Mouse (Mus musculus): ENCODE data around the gene Cog5. TPM values are rescaled to one million over a fixed set of nuclear protein-coding genes. Genes with fewer than 3 reads are reported as not detected.

Cog5 gene
- total RNA-seq, 1 experiment from 2014 or later = 51.5 TPM

GRCm38 (mm10) chr12:31939026-31939425 is 284.4 kb downstream of the Cog5 start:
- DNase-seq = no peak

DNA sequence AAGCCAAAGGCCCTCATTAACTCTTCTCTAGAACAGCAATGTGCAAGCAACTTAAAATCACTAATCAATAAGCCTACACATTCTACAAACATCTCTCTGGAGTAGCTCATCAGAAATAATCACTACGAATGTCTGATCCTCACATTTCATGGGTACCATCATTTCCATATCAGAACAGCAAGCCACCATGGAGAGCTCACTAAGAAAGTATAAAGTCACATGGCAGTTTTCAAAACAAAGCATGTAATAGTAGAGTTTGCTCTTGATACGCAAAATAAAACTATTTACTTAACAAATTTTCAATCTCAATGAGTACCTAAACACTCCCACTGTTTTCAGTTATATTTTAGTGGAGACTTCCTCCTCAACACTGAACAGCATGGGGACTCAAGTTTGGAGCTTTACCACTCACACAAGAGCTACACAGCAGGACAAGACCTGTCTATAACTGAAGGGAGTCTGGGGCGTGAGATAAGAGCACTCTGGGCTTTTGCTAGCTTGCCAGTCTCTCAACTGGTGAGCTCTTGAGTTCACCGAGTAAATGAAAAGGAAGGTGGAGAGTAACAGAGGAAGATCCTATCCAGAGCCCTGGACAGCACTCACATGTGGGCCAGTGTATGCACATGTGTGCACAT is 288.5 kb downstream of the Cog5 start:
- DNase-seq = no peak

- DNase-seq = no peak
These were observed 289.7 kb downstream of the Cog5 start for GRCm38 (mm10) chr12:31944405-31944804.

DNA sequence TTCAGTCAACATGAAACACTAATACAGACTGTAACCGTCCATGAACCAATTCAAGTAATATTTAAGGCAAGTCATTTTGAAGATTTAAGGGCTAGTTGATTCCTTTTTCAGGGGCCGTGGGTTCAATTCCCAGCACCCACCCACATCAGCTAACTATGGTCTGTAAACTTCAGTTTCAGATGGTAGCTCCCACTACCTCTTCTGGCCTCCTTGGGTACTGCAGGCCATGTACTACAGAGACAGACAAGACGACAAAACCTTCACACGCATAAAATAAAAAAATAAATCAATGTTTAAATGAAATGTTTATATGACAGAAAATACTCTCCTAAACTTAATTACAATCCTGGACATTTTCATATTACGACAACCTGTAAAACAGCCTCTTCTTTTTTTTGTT is 292.8 kb downstream of the Cog5 start:
- no peak for DNase-seq

- DNase-seq = no peak
These were observed 293.7 kb downstream of the Cog5 start for GRCm38 (mm10) chr12:31948101-31949000.

DNA sequence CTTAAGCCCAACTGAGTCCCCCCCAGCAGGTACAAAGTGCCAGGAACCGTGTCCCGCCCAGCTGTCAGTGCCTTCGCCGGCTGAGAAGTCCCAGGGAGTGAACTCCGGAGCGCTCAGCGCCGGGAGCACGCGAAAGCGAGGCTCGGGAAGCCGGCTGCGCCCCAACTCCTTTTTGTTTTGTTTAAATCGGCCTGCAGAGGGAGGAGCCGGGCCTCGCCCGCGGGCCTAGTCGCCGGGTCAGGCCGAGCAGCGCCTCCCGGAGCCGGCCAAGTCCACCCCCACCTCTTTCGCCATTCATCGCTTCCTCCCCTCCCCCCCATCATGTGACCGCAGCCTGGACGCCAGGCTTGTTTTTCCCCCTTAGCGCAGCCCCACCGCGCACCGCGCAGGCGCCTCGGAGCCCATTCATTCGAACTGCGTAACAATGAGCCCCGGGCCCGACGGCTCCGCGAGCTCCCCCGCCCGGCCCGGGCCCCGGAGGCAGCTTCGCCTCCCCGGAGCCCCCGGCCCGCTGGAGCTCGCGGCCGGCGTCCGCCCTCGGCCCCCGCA is 294.6 kb downstream of the Cog5 start:
- DNase-seq = peak; percentile 92

DNA sequence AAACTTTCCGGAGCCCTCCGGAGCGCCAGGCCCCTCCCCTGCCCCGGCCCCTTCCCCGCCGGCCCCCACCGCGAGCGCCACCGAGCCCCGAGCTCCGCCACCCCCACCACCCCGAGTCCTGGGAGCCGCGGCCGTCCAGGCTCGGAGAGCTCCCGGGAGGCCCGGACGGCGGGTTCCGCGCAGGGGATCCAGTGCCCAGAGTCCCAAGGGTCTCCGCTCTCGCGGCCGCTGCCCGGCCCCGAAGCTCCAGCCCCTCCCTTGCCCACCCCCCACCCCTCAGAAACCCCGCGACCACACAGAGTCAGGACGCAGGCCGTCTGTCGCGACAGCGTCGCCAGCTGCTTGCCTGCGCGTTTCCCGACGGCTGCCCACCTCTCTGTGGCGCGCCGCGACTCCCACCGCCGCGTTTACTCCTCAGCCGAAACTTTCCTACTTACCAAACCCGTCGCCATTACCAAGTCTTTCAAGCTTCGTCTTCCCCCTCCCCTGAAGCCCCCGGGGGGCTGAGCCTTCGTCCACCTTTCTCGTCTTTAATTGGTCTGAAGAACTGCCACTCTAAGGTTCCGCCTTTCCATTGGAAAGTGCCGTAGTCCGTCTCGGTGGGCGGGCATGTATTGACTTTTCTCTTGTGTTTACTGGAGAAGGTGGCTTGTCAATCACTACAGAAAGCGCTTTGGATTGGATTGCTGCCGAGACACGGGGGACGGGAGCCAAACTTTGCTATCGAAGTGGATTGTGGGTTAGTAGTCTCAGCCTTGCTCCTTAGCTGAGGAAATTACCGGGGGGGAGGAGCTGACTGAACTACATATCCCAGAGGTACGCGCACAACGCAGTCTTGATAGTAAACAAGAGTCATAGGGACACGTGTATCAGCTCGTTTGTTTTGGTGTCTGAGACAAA is 295.3 kb downstream of the Cog5 start, which contains the start of gene Hbp1:
Gene Hbp1 (minus strand): TSS at position 777 of the 900 bp plus-strand sequence.
- DNase-seq = peak; percentile 95

DNA sequence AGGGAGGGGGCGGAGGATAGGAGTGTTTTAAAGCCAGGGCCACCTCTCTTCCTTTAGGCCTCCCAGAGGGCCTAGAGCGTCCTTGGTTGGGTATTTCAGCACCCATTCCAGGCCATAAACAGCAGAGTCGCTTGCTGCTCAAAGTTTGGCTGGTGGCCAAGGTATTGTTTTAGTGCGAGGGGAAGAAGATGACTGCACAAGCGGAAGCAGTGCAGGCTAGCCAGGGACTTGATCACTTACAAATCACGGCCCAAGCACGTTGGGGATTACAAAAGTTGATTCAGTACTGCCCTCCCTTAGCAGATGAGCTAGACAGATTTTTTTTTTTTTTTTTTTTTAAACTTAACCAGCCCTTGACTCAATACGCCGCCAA is 296.0 kb downstream of the Cog5 start:
- peak; percentile 72 for DNase-seq

GRCm38 (mm10) chr12:31955843-31956242 is 301.2 kb downstream of the Cog5 start:
- no peak for DNase-seq

DNA sequence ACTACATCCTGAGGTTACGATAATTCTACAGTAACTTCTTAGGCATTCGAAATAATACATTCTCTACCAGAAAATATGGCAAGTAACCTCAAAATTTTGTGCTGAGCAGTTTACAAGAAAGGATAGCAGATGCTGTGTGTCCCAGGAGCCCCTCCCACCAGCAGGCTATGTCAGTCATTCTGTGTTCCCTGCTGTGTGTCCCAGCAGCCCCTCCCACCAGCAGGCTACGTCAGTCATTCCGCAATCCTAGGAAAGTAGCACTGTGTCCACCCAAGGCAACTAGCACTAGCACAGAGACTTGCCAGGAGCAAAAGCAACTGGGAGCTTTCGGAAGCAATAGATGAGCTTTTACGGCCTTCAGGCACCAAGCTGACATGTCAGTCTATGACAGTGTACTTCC is 309.4 kb downstream of the Cog5 start:
- DNase-seq = no peak

- DNase-seq = no peak
These were observed 311.0 kb downstream of the Cog5 start for GRCm38 (mm10) chr12:31965517-31966212.

GRCm38 (mm10) chr12:31966405-31966804 is 311.7 kb downstream of the Cog5 start:
- no peak for DNase-seq

DNA sequence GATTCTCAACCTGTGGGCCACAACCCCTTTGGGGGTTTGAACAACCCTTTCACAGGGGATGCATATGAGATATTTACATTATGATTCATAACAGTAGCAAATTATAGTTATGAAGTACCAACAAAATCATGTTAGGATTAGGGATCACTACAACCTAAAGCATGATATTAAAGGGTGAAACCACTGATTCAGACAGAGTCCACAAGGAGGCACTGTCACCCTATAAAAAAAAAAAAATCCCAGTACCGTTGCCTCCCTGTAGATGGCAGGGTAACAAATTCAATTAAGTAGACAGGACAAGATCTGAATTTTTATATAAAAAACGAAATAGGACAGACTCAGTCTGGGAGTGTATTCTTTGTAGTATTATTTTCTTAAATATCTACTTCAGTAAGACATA is 312.9 kb downstream of the Cog5 start:
- DNase-seq = no peak

DNA sequence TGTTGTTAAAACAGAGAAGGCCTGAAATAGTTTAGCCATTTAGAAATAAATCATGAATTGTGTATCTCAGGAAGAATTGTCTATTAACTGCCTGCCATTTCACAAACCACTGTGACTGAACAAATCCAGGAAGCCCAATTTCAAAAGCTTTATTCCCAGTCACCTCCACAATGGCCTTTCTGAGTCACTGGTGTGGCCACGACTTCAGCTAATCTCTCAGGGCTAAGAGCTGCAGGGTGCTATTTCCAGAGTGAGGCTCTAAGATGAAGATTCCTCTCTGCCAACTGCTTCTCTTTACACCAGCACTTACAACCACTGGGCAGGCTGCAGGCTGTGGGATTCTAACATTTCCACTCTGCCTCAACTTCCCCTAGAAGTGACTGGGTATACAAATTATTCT is 314.4 kb downstream of the Cog5 start:
- no peak for DNase-seq

DNA sequence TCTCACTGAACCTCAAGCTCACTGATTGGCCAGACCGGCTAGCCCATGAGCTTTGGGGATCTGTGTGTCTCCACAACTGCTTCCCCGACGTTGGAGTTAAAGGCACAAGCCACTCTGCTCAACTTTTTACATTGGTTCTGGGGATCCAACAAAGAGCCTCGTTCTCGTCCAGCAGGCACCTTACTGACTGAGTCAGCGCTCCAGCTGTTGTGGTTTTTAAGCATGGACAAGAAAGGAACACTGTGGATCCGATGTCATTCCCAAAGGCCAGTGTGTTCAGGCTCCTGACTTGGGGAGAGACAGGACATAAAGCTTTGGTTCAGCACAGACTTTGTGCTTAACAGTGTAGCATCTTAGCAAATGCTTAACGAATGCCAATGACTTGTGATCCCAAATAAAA is 316.9 kb downstream of the Cog5 start:
- DNase-seq = no peak

DNA sequence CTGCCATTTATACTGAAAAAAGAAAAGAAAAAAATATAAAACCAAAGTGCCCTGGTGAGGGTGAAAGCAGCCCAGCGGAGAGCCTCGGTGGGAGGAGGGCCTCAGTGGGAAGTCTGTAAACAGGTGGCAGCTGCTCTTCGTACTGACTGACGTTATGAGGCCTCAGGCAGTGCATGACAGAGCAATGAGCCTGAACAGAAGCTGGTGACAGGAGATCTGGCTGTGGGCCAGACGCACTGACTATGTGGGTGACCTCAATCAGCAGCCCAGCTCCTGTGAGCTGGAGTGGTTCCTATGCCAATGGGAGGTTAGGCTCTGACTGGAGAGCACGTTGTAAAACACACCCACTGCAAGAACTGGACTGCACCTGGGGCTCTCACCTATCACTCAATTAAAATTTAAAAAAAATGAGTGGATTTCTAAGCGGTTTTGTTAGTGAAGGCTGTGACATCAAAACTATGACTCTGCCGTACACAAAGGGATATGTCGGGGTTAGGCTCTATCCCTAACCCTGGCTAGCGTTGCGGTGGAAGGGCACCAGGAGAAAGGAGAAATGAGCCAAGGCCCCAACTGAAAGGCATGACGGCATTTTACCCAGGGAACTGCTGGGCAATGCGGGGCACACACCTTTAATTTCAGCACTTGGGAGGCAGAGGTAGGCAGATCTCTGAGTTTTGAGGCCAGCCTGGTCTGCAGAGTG is 319.0 kb downstream of the Cog5 start:
- peak; percentile 91 for DNase-seq

GRCm38 (mm10) chr12:31976544-31976943 is 321.9 kb downstream of the Cog5 start:
- DNase-seq = no peak

DNA sequence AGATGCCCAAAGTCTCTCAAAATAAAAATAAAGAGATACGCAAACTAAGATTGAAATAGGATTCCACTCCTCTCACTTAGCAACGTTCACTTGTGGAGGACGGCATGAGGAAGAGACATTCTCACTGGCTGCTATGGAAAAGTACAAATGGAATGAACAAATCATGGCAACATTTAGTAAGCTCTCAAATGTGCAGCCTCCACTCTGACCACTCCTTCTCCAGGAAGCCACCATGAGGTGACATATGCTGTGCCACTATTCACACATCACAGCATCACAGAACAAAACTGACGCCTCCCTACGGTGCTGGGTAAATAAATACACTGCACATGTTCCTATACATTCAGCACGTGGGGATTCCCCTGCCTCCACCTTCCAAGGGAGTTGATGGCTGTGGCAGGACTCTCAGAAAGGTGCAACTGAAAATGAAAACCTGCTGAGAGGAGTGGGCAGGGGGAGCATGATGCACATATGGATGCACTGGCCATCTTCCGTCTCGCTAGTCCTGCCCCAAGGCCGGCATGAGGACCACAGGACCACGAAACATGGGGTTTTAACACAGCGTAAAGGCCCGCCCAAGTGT is 323.0 kb downstream of the Cog5 start:
- DNase-seq = no peak

- no peak for DNase-seq
These were observed 328.6 kb downstream of the Cog5 start for GRCm38 (mm10) chr12:31983238-31983637.

DNA sequence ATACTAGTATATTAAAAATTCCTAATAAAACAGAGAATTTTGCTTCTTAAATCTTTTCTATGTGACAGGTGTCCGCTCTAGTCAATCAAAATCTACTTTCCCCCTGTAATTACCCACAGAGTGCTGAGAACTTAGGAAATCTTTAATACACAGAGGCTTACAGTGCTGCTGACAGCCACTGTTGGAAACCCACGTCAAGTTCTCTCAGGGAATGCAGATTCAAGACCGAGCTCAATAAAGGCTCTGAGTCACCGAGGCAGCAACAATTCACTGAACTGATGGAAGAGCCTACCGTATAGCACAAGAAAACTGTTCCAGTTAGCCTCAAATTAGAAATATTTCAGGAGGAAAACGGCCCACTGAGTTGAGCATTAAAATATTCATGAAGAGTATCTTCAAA is 329.1 kb downstream of the Cog5 start:
- no peak for DNase-seq

GRCm38 (mm10) chr12:31984206-31984605 is 329.5 kb downstream of the Cog5 start:
- DNase-seq = no peak
